Mouse (Mus musculus) kidney, postnatal 0 days (tissue): ENCODE results near the gene Sfmbt1. TPM values are rescaled to one million over a fixed set of nuclear protein-coding genes. Genes with fewer than 3 reads are reported as not detected.

Experiments used
- ATAC-seq: fragments of 200-750 bp; cut with Nextera tagmentation; replicated peaks from 2 replicates; pipeline ENCODE4 v1.8.0; 2017; ENCODE audit warnings: low read depth, moderate number of reproducible peaks, moderate TSS enrichment, moderate library complexity; ENCODE audit not compliant: low FRiP score
- DNase-seq: peaks from one replicate; pipeline ENCODE4 v3.0.0-alpha.2; 2016; ENCODE audit warnings: low spot score
- H3K27ac ChIP-seq: fragments of 300-500 bp; sonication (generic); 2 replicates; pipeline ENCODE4 v1.5.1; 2014; ENCODE audit warnings: mild to moderate bottlenecking
- H3K27me3 ChIP-seq: fragments of 300-500 bp; sonication (generic); 2 replicates; pipeline ENCODE4 v1.6.1; 2014; ENCODE audit warnings: low read length, mixed read lengths; ENCODE audit not compliant: insufficient read depth
- H3K36me3 ChIP-seq: fragments of 300-500 bp; sonication (generic); 2 replicates; pipeline ENCODE4 v1.6.1; 2014; ENCODE audit warnings: low read length, mixed read lengths; ENCODE audit not compliant: insufficient read depth
- H3K4me1 ChIP-seq: fragments of 300-500 bp; sonication (generic); replicated peaks from 2 replicates; pipeline ENCODE4 v1.6.1; 2014; ENCODE audit warnings: antibody characterized with exemption, low read length, mixed read lengths; ENCODE audit not compliant: insufficient read depth
- H3K4me2 ChIP-seq: fragments of 300-500 bp; sonication (generic); 2 replicates; pipeline ENCODE4 v1.6.1; 2014; ENCODE audit warnings: mild to moderate bottlenecking, low read length, moderate library complexity, mixed read lengths
- H3K4me3 ChIP-seq: fragments of 300-500 bp; sonication (generic); replicated peaks from 2 replicates; pipeline ENCODE4 v1.5.1; 2014; ENCODE audit warnings: low read depth, low read length
- H3K9ac ChIP-seq: fragments of 300-500 bp; sonication (generic); 2 replicates; pipeline ENCODE4 v1.6.1; 2014; ENCODE audit warnings: low read depth, low read length
- H3K9me3 ChIP-seq: fragments of 300-500 bp; sonication (generic); replicated peaks from 2 replicates; pipeline ENCODE4 v1.6.1; 2016; ENCODE audit warnings: low read length, inconsistent platforms, mixed read lengths
- CTCF ChIP-seq: IDR thresholded peaks from 2 replicates; pipeline ENCODE4 v1.5.1; 2016; ENCODE audit warnings: antibody characterized with exemption, low read depth, mild to moderate bottlenecking, moderate library complexity
- WGBS: fragments of 180-500 bp; shearing (Covaris S2); extraction: QIAGEN DNeasy Blood & Tissue Kit; methylation state at CpG from one replicate; pipeline ENCODE4 v1.1.7; 2014; 5-methylcytosine and 5-hydroxymethylcytosine counted together
- polyA plus RNA-seq: library from polyadenylated mRNA; unstranded; fragments of >200 nt; fragmentation: Nextera tagmentation; extraction: Ambion mirVana; gene quantifications from 2 replicates; pipeline ENCODE4 v1.2.1, GENCODE M21; 2015

Sfmbt1 gene
- polyA plus RNA-seq, 1 experiment from 2014 or later: 10.9 TPM

DNA sequence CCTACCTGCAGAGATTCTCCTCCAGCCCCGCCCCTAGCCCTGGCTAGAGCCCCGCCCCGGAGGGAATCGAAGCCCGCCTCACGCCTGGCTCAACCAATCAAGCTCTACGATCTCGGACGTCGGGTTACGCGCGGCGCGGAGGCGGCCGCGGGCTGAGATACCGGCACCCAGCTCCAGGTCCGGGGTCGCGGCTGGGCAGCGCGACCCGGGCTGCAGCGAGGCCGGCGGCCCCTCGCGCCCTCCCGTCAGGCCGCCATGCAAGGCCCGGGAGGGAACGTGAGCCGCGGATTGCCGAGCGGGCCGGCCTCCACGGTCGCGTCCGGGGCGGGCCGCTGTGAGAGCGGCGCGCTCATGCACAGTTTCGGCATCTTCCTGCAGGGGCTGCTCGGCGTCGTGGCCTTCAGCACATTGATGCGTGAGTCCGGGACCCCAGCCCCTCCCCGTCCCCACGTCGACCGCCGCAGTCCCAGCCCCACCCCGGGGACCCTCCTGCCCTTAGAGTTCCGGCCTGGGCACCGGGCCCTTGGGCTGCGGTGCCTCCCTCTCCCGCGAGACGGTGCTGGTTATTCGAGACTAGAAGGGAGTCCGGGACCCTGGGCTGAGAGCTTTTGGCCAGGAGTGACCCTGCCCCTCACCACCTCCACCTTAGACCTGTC lies 111.0 kb downstream of the Sfmbt1 start, which contains the start of gene Tmem110:
Gene Tmem110 (plus strand): TSS at position 115 of the 656 bp plus-strand sequence.
- no peaks in the 10 kb centered on the region for H3K36me3 ChIP-seq
- peak; percentile 94 for ATAC-seq
- peak; percentile 88 for DNase-seq
- WGBS: under 1% methylated on average over 68 of the region's 68 CpGs
- peak; percentile 40 for TF ChIP-seq CTCF
- H3K27me3 ChIP-seq: no peaks in the 10 kb centered on the region
- H3K9me3 ChIP-seq: no peaks in the 10 kb centered on the region
- peak within 1 kb of the TSS; percentile 85 for H3K9ac ChIP-seq
- peaks cover 8% of the 10 kb centered on the region; the same call in 1 of the 2 replicates for H3K4me1 ChIP-seq
- peak within 1 kb of the TSS; percentile 82 for H3K4me2 ChIP-seq
- peak within 1 kb of the TSS; percentile 77 for H3K4me3 ChIP-seq
- peak within 1 kb of the TSS; percentile 75 for H3K27ac ChIP-seq

DNA sequence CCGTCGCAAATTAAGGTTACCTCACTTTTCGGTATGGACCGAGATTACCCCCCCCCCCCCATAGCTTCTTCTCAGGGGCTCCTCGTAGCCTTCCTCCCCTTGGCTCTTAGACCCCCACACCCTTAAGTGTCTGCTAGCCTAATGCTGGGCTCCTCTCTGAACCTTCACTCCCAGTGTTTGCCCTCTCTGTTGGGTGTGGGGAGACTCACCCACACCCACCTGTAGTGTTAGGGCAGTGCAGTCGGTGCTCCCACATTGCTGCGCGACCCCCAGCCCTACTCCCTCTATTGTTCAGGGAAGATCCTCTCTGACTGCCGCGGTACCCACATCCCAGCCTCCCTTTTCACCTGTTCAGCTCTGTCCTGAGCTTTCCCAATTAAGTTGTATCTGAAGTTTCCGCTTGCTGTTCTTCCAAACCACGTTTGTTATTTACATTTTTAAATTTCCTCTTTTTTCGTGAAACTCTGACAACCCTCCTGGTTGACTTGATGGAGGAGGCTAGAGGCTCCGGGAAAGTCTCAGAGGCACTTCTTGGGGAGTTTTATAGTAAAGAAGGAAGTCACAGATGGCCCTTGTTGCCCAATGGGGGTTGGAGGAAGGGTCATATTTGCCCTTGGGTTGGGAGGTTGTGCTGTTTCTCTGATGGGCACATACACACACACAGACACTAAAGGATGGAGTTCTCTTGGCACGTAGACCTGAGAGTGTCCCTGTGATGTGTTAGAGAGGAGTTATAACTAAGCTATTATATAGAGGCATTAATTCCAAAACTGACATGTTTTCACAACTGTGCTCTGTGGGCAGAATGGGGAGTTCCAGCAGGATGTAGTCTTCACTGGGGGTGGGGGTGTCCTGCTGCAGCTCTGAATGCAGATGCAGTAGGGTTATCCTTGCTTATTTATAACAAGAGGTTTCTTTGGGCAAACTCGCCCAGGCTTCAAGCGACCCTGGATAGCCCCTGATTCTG lies 111.8 kb downstream of the Sfmbt1 start:
- H3K9me3 ChIP-seq: no peaks in the 10 kb centered on the region
- no peak for ATAC-seq
- H3K4me2 ChIP-seq: peak overlapping the region; percentile 82
- no peaks in the 10 kb centered on the region for H3K27me3 ChIP-seq
- no peak overlapping the region for H3K27ac ChIP-seq
- H3K4me1 ChIP-seq: peaks cover 8% of the 10 kb centered on the region; the same call in 1 of the 2 replicates
- WGBS: 18% methylated on average over 17 of the region's 17 CpGs
- DNase-seq: peak; percentile 3
- TF ChIP-seq CTCF: no peak
- H3K36me3 ChIP-seq: no peaks in the 10 kb centered on the region
- peak overlapping the region; percentile 77 for H3K4me3 ChIP-seq
- H3K9ac ChIP-seq: peak overlapping the region; percentile 85

DNA sequence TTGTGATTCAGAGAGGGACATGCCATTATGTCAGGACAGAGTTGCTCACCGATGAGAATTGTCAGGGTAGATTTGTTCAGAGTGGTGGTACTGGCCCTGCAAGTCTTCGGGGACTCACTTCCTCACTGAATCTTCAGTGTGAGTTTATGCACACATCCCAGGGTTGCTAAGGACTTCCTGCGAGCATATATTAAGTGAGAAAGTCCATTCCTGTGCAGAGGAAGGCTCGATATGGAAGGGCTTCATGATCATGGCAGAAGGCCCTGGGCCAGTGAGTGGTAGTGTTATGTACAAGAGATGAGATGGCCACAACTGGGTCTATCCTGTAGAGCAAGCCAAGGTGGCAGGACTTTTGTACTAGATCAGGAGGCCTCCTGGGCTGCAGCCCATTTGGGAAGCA lies 112.8 kb downstream of the Sfmbt1 start:
- Histone ChIP-seq H3K27ac (no peak overlapping the region), H3K27me3 (no peaks in the 10 kb centered on the region), H3K4me2 (no peak overlapping the region), H3K9me3 (no peaks in the 10 kb centered on the region), H3K36me3 (no peaks in the 10 kb centered on the region), H3K9ac (no peak overlapping the region), H3K4me3 (no peak overlapping the region), H3K4me1 (peaks cover 8% of the 10 kb centered on the region; the same call in 1 of the 2 replicates)
- no peak for ATAC-seq
- TF ChIP-seq CTCF: no peak
- 68% methylated on average over 4 of the region's 4 CpGs for WGBS
- no peak for DNase-seq

DNA sequence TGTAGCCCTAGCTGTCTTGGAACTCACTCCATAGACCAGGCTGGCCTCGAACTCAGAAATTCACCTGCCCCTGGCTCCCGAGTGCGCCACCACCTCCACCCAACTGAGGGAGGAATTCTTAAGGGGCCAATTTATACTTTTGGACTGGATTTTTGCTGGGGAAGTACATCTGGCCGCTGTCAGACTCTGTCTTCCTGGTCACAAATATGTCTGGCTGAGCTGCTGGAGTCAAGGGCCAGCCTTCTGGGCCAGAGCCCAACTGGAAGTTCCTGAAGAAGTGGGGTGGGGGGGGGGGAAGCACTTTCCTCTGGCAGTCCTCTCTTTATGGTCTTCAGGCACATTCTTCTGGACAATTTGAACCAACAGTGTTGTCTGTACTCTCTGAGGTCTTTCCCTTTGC lies 113.4 kb downstream of the Sfmbt1 start:
- H3K9ac ChIP-seq: no peak overlapping the region
- DNase-seq (peak; percentile 77), ATAC-seq (no peak)
- H3K27ac ChIP-seq: no peak overlapping the region
- H3K4me1 ChIP-seq: peaks cover 8% of the 10 kb centered on the region; the same call in 1 of the 2 replicates
- no peaks in the 10 kb centered on the region for H3K9me3 ChIP-seq
- no peaks in the 10 kb centered on the region for H3K27me3 ChIP-seq
- 65% methylated on average over 4 of the region's 4 CpGs for WGBS
- H3K4me2 ChIP-seq: no peak overlapping the region
- no peaks in the 10 kb centered on the region for H3K36me3 ChIP-seq
- H3K4me3 ChIP-seq: no peak overlapping the region
- no peak for TF ChIP-seq CTCF

DNA sequence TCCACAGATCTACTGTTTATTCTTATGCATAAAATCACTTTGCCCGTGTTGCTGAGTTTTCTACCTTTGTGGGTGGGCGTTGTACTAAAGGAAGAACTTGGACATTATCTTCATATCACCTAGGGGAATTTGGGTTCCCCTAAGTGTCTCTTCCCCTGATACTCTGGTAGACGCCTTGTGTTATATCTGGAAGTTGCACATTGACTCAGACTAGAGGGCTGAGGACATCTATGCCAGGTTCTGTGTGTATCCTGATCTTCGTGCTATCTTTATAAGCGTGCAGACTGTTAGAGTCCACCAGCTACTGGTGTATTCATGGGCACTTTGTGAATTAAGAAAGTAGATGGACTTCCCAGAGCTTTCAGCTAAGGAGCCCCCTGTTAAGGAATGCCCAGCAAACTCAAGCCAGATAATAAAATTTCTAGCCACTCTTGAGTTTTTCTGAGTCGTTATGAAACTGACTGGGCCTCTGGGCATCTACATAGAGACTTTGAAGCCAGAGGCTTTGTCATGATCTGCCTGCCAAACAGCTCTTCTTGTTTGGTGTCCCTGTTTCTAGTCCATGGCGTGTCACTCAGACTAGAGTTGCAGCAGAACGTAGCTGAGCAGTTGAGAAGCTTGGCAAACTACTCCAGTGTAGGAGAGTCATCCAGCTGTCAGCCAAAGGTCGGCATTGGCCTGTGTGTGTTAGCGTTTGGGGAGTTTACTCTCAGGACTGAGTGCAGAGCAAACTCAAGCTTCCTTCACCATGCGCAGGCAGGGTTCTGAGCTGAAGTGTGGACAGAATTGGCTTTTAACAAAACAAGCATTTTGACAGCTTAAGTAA lies 114.2 kb downstream of the Sfmbt1 start:
- no peaks in the 10 kb centered on the region for H3K9me3 ChIP-seq
- no peak overlapping the region for H3K4me2 ChIP-seq
- no peak overlapping the region for H3K27ac ChIP-seq
- H3K27me3 ChIP-seq: no peaks in the 10 kb centered on the region
- H3K36me3 ChIP-seq: no peaks in the 10 kb centered on the region
- no peak for TF ChIP-seq CTCF
- DNase-seq (peak; percentile 47), ATAC-seq (no peak)
- H3K4me1 ChIP-seq: peaks cover 8% of the 10 kb centered on the region; the same call in 1 of the 2 replicates
- no peak overlapping the region for H3K9ac ChIP-seq
- no peak overlapping the region for H3K4me3 ChIP-seq
- 67% methylated on average over 11 of the region's 11 CpGs for WGBS
